Mouse (Mus musculus): ENCODE data around the gene Cdk8.

Gene Cdk8

DNA sequence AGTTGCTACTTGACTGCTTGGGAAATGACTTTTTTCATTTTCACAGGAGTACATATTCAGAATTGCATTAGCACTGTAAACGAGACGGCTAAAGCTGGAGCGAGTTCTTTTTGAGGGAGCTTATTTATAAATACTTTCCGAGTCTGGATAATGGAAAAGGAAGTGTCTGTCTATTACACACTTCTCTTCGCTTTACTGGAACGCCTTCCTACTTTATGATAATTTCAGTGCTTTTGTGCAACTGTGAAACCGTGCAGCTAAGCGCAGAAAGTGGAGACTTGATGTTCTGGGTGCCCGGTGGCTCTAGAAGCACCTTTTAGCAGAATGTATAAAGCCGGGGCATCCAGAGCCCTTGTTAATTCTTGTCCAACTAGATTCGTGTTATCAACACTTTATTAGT is 1.8 kb downstream of the Cdk8 start:
- DNase-seq (ENCODE audit: low spot score) = no peak

DNA sequence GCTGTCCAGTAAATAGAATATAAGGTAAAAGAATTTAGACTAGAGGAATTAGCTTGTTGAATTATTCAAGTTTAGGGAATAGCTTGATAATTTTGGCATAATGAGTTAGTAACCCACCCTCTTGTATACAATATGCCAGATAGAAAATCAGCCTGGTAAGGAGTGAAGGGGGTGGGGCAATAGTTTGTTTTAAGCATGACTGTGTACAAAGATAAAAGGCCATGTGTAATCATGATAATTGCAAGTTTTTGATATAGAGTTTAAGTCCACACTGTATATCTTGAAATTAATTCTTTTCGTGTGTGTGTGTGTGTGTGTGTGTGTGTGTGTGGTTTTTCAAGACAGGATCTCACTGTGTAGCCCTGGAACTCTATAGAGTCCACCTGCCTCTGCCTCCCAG is 3.3 kb downstream of the Cdk8 start:
- DNase-seq (ENCODE audit: low spot score) = no peak

DNA sequence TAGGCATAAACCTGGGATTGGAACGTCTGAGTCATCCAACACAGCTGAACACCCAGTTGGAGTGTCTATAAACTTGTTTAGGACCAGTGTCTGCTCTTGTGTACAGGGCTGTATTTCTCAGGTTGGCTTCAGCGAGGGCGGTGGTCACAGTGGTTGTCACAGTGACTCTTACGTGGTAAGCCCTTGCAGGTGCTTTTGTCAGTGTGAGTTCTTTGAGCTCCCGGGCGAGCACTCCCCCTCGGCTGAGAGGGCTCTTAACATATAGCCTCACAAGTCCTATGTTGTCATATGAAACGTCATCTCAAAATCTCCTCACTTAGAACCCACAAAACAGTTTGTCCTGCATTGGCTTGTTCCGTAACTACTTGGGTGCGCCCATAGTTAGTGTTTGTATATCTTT is 7.2 kb downstream of the Cdk8 start:
- DNase-seq (ENCODE audit: low spot score) = no peak

DNA sequence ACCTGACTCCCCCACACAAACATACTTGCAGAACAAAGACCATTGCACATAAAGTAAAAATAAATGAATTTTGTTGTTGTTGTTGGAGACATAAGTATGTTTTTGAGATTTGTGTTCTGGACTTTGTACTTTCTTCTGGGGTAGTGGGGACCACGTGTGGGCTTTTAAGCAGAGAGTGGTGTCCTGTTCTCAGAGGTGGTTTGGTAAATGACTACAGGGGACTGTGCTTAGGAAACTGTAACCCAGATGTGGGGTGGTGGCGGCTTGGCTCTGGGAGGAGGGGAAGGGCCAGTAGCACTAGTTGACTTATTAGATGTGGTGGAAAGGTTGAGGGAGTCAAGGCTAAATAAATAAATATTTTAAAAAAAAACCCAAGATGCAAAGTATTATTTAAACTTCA is 9.7 kb downstream of the Cdk8 start:
- DNase-seq (ENCODE audit: low spot score) = no peak

- DNase-seq (ENCODE audit: low spot score) = no peak
These were observed 10.2 kb downstream of the Cdk8 start for GRCm38 (mm10) chr5:146241202-146241601.

DNA sequence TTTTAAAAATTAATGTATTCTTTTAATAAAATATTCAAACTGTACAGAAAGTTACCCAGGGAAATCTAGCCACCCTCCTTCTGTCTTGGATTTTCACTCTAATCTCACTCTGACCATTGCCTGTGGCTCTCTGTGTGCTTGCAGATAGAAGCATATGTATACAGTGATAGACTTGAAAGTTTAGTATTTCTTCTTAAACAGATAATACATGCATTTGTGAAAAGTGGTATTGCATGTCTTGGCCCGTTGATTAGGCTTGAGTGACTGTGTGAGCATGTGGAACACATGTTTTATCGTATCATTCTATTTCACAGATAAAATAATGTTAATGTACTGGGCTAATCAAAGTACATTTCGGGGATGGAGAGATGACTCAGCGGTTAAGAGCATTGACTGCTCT is 14.2 kb downstream of the Cdk8 start:
- no peak for DNase-seq (ENCODE audit: low spot score)

- no peak for DNase-seq (ENCODE audit: low spot score)
These were observed 14.8 kb downstream of the Cdk8 start for GRCm38 (mm10) chr5:146245646-146246370.

DNA sequence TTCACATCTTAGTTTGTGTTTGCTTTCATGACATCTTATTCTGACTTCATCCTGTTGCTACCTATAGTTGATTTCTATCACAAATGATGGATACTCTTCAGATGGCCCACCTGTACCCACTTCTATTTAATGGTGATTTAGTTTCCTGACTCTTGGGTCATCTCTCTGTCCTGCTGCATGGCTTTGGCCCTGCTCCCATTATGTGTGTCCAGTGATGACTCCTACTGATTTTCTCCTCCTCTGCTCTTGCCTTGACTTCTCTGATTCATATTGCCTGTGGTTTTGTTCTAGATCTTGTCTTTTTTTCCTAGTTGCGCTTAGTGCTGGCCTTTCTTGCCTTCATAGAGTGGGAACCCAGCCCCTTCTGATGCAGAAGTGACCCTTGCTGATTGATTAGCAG is 15.4 kb downstream of the Cdk8 start:
- no peak for DNase-seq (ENCODE audit: low spot score)

GRCm38 (mm10) chr5:146247709-146248108 is 16.7 kb downstream of the Cdk8 start:
- DNase-seq (ENCODE audit: low spot score) = no peak

DNA sequence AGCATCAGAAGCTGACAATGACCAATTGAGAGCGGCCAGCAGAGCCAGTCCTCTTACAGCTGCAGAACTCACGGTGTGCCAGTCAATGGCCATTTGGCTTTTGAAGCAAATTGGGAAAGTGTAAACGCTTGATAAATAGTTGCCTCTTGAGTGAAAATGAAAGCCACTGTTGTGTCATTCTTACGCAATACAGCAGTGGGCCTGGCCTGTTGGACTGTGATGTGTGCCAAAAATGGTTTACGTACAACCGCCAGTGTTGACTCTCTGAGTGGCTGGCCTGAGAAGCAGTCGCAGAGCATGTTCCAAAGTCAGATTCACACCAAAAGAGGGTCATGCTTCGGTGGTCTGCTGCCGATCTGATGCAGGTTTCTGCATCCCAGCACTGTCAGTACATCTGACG is 17.7 kb downstream of the Cdk8 start:
- no peak for DNase-seq (ENCODE audit: low spot score)

DNA sequence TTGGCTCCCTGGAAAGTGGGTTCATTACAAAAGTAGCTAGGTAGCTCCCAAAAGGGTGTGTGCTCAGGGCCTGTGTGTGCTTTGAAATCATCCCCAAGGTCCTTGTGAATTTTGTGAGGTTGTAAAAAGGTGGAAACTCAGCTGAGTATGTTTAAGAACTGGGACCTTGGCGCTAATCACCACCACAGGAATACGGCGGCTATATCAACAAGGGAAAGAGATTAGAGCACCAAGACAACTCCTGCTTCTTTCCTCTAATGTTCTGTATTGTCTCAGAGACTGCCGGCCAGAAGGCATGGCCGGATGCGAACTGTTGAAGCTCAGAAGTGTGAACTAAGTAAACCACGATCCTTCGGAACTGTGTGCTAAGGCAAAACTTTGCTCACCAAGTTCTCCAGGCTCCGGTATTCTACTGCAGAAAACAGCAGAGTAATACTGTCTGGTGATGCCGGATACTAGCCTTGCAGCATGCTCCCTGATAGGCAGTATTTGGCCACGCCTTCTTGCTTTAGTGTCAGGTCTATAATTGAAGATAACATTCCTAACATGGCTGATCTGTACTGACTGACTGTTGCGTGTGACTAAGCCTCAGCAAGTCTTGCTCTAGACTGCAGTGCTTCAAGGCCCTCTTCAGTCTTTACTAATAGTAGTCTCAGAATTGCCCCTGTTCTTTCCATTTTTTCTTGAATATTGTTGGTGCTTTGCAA is 19.5 kb downstream of the Cdk8 start:
- no peak for DNase-seq (ENCODE audit: low spot score)

GRCm38 (mm10) chr5:146251663-146252429 is 20.8 kb downstream of the Cdk8 start:
- no peak for DNase-seq (ENCODE audit: low spot score)

DNA sequence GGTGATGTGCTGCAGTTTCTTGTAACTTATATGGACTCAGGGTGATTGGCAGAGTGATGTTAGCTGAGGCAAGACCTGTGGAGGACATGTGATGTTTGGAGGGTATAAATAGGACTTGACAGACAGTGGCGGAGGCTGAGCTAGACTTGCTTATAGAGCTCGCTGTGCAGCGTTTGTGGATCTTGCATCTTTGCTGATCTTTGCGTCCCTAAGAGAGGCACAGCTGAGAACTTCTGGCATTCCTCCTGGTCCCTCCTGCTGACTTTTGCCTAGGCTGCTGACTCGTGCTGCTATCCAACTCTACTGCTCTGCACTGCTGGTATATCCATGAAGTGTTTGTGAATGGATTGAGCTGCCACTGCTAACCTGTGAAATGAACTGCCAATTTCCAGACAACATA is 22.6 kb downstream of the Cdk8 start:
- no peak for DNase-seq (ENCODE audit: low spot score)

- no peak for DNase-seq (ENCODE audit: low spot score)
These were observed 29.0 kb downstream of the Cdk8 start for GRCm38 (mm10) chr5:146260003-146260402.

DNA sequence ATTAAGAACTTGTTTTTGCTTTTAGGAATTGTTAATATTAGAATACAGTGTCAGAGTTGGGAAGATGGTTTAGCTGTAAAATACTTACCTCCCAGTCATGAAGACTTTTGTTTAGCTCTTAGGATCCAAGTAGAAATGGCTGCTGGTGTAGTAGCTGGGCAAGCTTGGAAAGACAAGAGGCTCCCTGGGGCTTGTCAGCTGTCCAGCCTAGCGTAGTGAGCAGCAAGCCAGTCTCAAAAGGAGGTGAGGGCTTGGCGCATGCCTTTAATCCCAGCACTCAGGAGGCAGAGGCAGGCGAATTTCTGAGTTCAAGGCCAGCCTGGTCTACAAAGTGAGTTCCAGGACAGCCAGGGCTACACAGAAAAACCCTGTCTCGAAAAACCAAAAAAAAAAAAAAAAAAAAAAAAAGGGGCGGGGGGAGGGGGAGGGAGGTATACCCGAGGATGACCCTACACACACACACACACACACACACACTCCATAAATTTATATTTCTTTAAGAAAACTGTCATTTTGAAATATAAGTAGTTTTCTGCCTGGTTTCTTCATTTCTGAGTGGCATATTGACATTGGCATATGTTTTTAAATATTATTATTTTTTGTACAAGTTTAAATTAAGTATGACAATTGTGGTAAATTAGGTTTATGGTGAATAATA is 35.0 kb downstream of the Cdk8 start:
- DNase-seq (ENCODE audit: low spot score) = no peak

DNA sequence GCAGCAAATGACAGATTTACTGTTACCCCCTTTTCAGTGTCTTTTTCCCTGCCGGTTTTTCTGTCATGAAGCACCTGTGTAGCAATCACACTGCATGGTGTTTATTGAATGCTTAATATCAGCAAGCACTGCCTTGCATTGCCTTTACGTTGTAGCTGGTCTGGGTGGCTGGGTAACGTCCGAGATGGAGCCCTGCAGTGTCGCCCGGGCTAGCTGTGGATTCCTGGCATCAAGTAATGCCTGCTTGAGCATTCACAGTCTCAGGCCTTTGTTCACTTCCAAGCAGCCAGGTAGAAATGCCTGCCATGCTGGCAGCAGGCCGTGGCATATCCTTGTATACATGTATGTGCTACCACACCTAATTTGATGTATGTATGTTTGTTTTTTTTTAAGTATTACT is 36.7 kb downstream of the Cdk8 start:
- DNase-seq (ENCODE audit: low spot score) = no peak

DNA sequence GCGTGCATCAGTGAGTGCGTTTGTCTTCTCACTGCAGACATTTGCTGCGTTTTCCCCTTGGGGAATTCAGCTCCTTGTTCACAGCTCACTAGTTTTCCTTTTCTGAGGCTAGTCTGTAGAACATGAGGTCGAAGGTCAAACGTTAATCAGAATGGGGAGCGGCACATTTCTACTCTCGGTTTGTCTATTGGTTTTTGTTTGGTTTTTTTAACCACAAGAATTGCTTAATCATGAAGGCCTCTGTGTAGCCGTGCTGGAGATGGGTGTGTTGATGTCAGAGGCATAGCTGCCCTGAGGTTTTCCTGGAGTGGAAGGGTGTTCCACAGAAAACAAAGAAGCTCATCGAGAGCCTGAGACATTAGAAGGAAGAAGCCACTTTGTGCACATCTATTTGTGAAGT is 39.6 kb downstream of the Cdk8 start:
- no peak for DNase-seq (ENCODE audit: low spot score)

- no peak for DNase-seq (ENCODE audit: low spot score)
These were observed 40.6 kb downstream of the Cdk8 start for GRCm38 (mm10) chr5:146271662-146272061.

GRCm38 (mm10) chr5:146273096-146273495 is 42.1 kb downstream of the Cdk8 start:
- no peak for DNase-seq (ENCODE audit: low spot score)

GRCm38 (mm10) chr5:146274420-146275045 is 43.5 kb downstream of the Cdk8 start:
- DNase-seq (ENCODE audit: low spot score) = no peak

DNA sequence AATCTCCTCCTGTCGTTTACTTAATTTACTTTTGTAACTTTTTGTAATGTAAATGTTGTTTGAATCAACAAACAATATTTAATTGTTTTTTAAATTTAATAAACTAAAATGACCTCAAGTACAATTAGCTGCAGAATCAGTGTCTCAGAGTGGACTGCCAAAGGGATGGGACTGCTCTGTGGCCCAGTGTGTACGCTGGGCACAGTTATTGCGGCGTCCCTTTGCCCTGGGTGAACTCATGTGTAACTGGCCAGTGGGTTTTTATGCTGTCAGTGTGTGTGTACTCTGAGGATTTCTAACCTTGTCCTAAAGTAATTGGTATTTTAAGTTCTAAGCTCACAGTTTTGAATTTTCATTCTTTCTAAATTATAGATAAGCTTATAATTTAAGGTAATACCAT is 46.5 kb downstream of the Cdk8 start:
- DNase-seq (ENCODE audit: low spot score) = no peak

- no peak for DNase-seq (ENCODE audit: low spot score)
These were observed 49.0 kb downstream of the Cdk8 start for GRCm38 (mm10) chr5:146280012-146280411.

Data from retina, embryonic 14.5 days (tissue).